In genomic region chr3:98338584-98339041, GRCm38 (mm10) we compare ENCODE assay signal across 7 mouse cellular contexts. TPM values are rescaled to one million over a fixed set of nuclear protein-coding genes. Genes with fewer than 3 reads are reported as not detected.
DNase-seq lines count a peak whose midpoint lies in the region; ATAC-seq and TF ChIP-seq lines count a peak whose summit lies in the region.

No protein-coding gene starts in this region.

- peak overlapping the region; percentile 53 for H3K9ac ChIP-seq in forebrain, embryonic 15.5 days (replicated peaks)
- H3K9ac ChIP-seq in hindbrain, embryonic 14.5 days, result peak overlapping the region; percentile 67

- H3K4me2 ChIP-seq in forebrain, embryonic 15.5 days (replicated peaks), result peak overlapping the region; percentile 97
- H3K4me2 ChIP-seq in hindbrain, embryonic 14.5 days (replicated peaks), result peak overlapping the region; percentile 100

- peak overlapping the region; percentile 90 for H3K4me3 ChIP-seq in bone marrow macrophage, adult 2 months (ENCODE audit: insufficient read depth, low read length)
- peak overlapping the region; percentile 56 for H3K4me3 ChIP-seq in forebrain, embryonic 15.5 days
- peak overlapping the region; percentile 63 for H3K4me3 ChIP-seq in hindbrain, embryonic 14.5 days (replicated peaks; ENCODE audit: low read length)
- peak overlapping the region; percentile 85 for H3K4me3 ChIP-seq in limb, embryonic 10.5 days
- H3K4me3 ChIP-seq in spleen, adult 2 months (ENCODE audit: extremely low read depth, insufficient read depth, insufficient read length), result peak overlapping the region; percentile 67

- DNase-seq in MN1 (ENCODE audit: low spot score), result peak; percentile 60
- peak; percentile 35 for DNase-seq in hindbrain, embryonic 14.5 days (ENCODE audit: low spot score)
- DNase-seq in limb, embryonic 10.5 days (ENCODE audit: low spot score), result peak; percentile 74
- peak; percentile 63 for DNase-seq in mesoderm, embryonic 11.5 days (ENCODE audit: low read depth, low spot score)
- peak in 1 of 2 experiments; percentile 32 for DNase-seq in spleen, adult 2 months (ENCODE audit: low read depth in 1 of 2, low spot score in 2 of 2)

- peak; percentile 41 for ATAC-seq in forebrain, embryonic 15.5 days (replicated peaks)
- peak; percentile 56; the same call in 1 of the 2 replicates for ATAC-seq in hindbrain, embryonic 14.5 days (ENCODE audit: low FRiP score)

- TF ChIP-seq POLR2A in bone marrow macrophage, adult 2 months (IDR thresholded peaks at IDR 0.05; ENCODE audit: borderline replicate concordance, low read depth, low read length), result no peak
- no peak for TF ChIP-seq POLR2A in spleen, adult 2 months (IDR thresholded peaks at IDR 0.05; ENCODE audit: low read depth, low read length)

- WGBS in forebrain, embryonic 15.5 days, result under 1% methylated on average over 15 of the region's 15 CpGs
- WGBS in hindbrain, embryonic 14.5 days, result 3% methylated on average over 15 of the region's 15 CpGs
- WGBS in limb, embryonic 10.5 days, result 6% methylated on average over 15 of the region's 15 CpGs
- 3% methylated on average over 15 of the region's 15 CpGs for WGBS in spleen, adult 2 months

- no peak for TF ChIP-seq CTCF in bone marrow macrophage, adult 2 months (IDR thresholded peaks at IDR 0.05; ENCODE audit: low read depth, low read length)
- no peak for TF ChIP-seq CTCF in spleen, adult 2 months (IDR thresholded peaks at IDR 0.05; ENCODE audit: extremely low read depth, insufficient read depth, insufficient read length, insufficient replicate concordance)

- H3K9me3 ChIP-seq in forebrain, embryonic 15.5 days, result no peaks in the 10 kb centered on the region
- no peaks in the 10 kb centered on the region for H3K9me3 ChIP-seq in hindbrain, embryonic 14.5 days (ENCODE audit: control insufficient read depth, low read length)
- no peaks in the 10 kb centered on the region for H3K9me3 ChIP-seq in limb, embryonic 10.5 days (replicated peaks)

- peaks cover 38% of the 10 kb centered on the region for H3K4me1 ChIP-seq in bone marrow macrophage, adult 2 months (ENCODE audit: control insufficient read depth, insufficient read depth, low read length)
- peaks cover 37% of the 10 kb centered on the region for H3K4me1 ChIP-seq in forebrain, embryonic 15.5 days
- H3K4me1 ChIP-seq in hindbrain, embryonic 14.5 days (replicated peaks; ENCODE audit: control insufficient read depth, insufficient read depth, low read length), result peaks cover 39% of the 10 kb centered on the region
- H3K4me1 ChIP-seq in limb, embryonic 10.5 days, result peaks cover 45% of the 10 kb centered on the region
- peaks cover 31% of the 10 kb centered on the region; the same call in 1 of the 2 replicates for H3K4me1 ChIP-seq in spleen, adult 2 months (ENCODE audit: control insufficient read depth, insufficient read depth, insufficient read length)

- H3K27me3 ChIP-seq in forebrain, embryonic 15.5 days, result no peaks in the 10 kb centered on the region
- H3K27me3 ChIP-seq in hindbrain, embryonic 14.5 days (ENCODE audit: control insufficient read depth, insufficient read depth, low read length), result no peaks in the 10 kb centered on the region
- H3K27me3 ChIP-seq in limb, embryonic 10.5 days (ENCODE audit: low read depth, poor library complexity, severe bottlenecking), result no peaks in the 10 kb centered on the region
- H3K27me3 ChIP-seq in spleen, adult 2 months (ENCODE audit: control insufficient read depth, insufficient read depth, low read length), result no peaks in the 10 kb centered on the region

- peak overlapping the region; percentile 64 for H3K27ac ChIP-seq in bone marrow macrophage, adult 2 months (ENCODE audit: insufficient read depth, low read depth, low read length)
- peak overlapping the region; percentile 67 for H3K27ac ChIP-seq in forebrain, embryonic 15.5 days (replicated peaks)
- H3K27ac ChIP-seq in hindbrain, embryonic 14.5 days, result peak overlapping the region; percentile 38; the same call in 1 of the 2 replicates
- H3K27ac ChIP-seq in limb, embryonic 10.5 days, result peak overlapping the region; percentile 95
- no peak overlapping the region for H3K27ac ChIP-seq in spleen, adult 2 months (ENCODE audit: insufficient read depth, low read length)

- H3K36me3 ChIP-seq in forebrain, embryonic 15.5 days, result no peaks in the 10 kb centered on the region
- no peaks in the 10 kb centered on the region for H3K36me3 ChIP-seq in hindbrain, embryonic 14.5 days (replicated peaks; ENCODE audit: control insufficient read depth, insufficient read depth)
- peaks cover 21% of the 10 kb centered on the region for H3K36me3 ChIP-seq in limb, embryonic 10.5 days
- no peaks in the 10 kb centered on the region for H3K36me3 ChIP-seq in spleen, adult 2 months (ENCODE audit: control insufficient read depth, insufficient read depth, low read length)

RNA-seq across cellular contexts. Expression of gene Phgdh, which starts 1.2 kb away (rescaled TPM):
- polyA plus RNA-seq in bone marrow macrophage, adult 2 months (2012; ENCODE audit: insufficient read depth, insufficient read length, missing spikeins), result 3.3 and 3.8 TPM in 2 replicates
- polyA plus RNA-seq in forebrain, embryonic 15.5 days (2015; fragmentation: Nextera tagmentation; extraction: Ambion mirVana), result 188 and 194 TPM in 2 replicates
- polyA plus RNA-seq in hindbrain, embryonic 14.5 days (2014; fragmentation: Nextera tagmentation; extraction: Ambion mirVana), result 160 and 173 TPM in 2 replicates
- polyA plus RNA-seq in limb, embryonic 10.5 days (2016; fragmentation: Nextera tagmentation; extraction: Ambion mirVana), result 357 and 401 TPM in 2 replicates
- polyA plus RNA-seq in spleen, adult 2 months (2012; rRNA removed), result 53.1 and 70.7 TPM in 2 replicates

RNA-seq across cellular contexts. Expression of gene Zfp697, which starts 43.6 kb away (rescaled TPM):
- 0.25 TPM in 1 of 2 replicates, not detected in the other for polyA plus RNA-seq in bone marrow macrophage, adult 2 months (2012; ENCODE audit: insufficient read depth, insufficient read length, missing spikeins)
- 15.5 and 16.0 TPM in 2 replicates for polyA plus RNA-seq in forebrain, embryonic 15.5 days (2015; fragmentation: Nextera tagmentation; extraction: Ambion mirVana)
- polyA plus RNA-seq in hindbrain, embryonic 14.5 days (2014; fragmentation: Nextera tagmentation; extraction: Ambion mirVana), result 20.6 and 21.5 TPM in 2 replicates
- polyA plus RNA-seq in limb, embryonic 10.5 days (2016; fragmentation: Nextera tagmentation; extraction: Ambion mirVana), result 7.8 and 9.4 TPM in 2 replicates
- 0.68 and 0.96 TPM in 2 replicates for polyA plus RNA-seq in spleen, adult 2 months (2012; rRNA removed)

RNA-seq across cellular contexts. Expression of gene Hmgcs2, which starts 58.4 kb away (rescaled TPM):
- not detected in 2 replicates for polyA plus RNA-seq in bone marrow macrophage, adult 2 months (2012; ENCODE audit: insufficient read depth, insufficient read length, missing spikeins)
- 7.6 and 8.2 TPM in 2 replicates for polyA plus RNA-seq in forebrain, embryonic 15.5 days (2015; fragmentation: Nextera tagmentation; extraction: Ambion mirVana)
- 24.6 and 26.8 TPM in 2 replicates for polyA plus RNA-seq in hindbrain, embryonic 14.5 days (2014; fragmentation: Nextera tagmentation; extraction: Ambion mirVana)
- polyA plus RNA-seq in limb, embryonic 10.5 days (2016; fragmentation: Nextera tagmentation; extraction: Ambion mirVana), result 0.28 and 0.35 TPM in 2 replicates
- 17.6 and 19.7 TPM in 2 replicates for polyA plus RNA-seq in spleen, adult 2 months (2012; rRNA removed)

Comparison
In these comparisons a context has a peak if more than half of its experiments do, and no peak if none do; other contexts are left out.
1. RNA of gene Phgdh, which starts 1.2 kb away (polyA plus RNA-seq): 357 to 401 TPM in limb, embryonic 10.5 days, 188 to 194 TPM in forebrain, embryonic 15.5 days, 160 to 173 TPM in hindbrain, embryonic 14.5 days and 53.1 to 70.7 TPM in spleen, adult 2 months; 3.3 to 3.8 TPM in bone marrow macrophage, adult 2 months; every median in the first group is over 10 times any median in the second.
2. Peak in every context shown above with its lines, with median percentiles within 50 percentile points of each other: H3K4me3 ChIP-seq.